Mouse (Mus musculus) embryonic facial prominence, embryonic 11.5 days (tissue): Measurements from ENCODE around the gene Dpp9. TPM values are rescaled to one million over a fixed set of nuclear protein-coding genes. Genes with fewer than 3 reads are reported as not detected.

Experiments used
- ATAC-seq: fragments of 200-750 bp; cut with Nextera tagmentation; replicated peaks from 2 replicates; pipeline ENCODE4 v1.8.0; 2017; ENCODE audit warnings: low read depth; ENCODE audit not compliant: insufficient number of reproducible peaks, low FRiP score, low TSS enrichment
- DNase-seq: peaks from one replicate; pipeline ENCODE4 v3.0.0-alpha.2; 2015; ENCODE audit warnings: low spot score
- H3K27ac ChIP-seq: fragments of 300-500 bp; sonication (generic); replicated peaks from 2 replicates; pipeline ENCODE4 v1.5.1; 2014; ENCODE audit warnings: mild to moderate bottlenecking, low read depth, low read length, control low read depth
- H3K27me3 ChIP-seq: fragments of 300-500 bp; sonication (generic); 2 replicates; pipeline ENCODE4 v1.6.1; 2014; ENCODE audit warnings: mild to moderate bottlenecking, low read length, moderate library complexity, mixed read lengths; ENCODE audit not compliant: control insufficient read depth, insufficient read depth
- H3K36me3 ChIP-seq: fragments of 300-500 bp; sonication (generic); replicated peaks from 2 replicates; pipeline ENCODE4 v1.6.1; 2014; ENCODE audit warnings: low read depth, mild to moderate bottlenecking, low read length, moderate library complexity, mixed read lengths; ENCODE audit not compliant: control insufficient read depth, insufficient read depth
- H3K4me1 ChIP-seq: fragments of 300-500 bp; sonication (generic); 2 replicates; pipeline ENCODE4 v1.6.1; 2014; ENCODE audit warnings: low read length, mixed read lengths; ENCODE audit not compliant: control insufficient read depth, insufficient read depth
- H3K4me2 ChIP-seq: fragments of 300-500 bp; sonication (generic); 2 replicates; pipeline ENCODE4 v1.6.1; 2014; ENCODE audit warnings: low read depth, mild to moderate bottlenecking, control low read depth, low read length, moderate library complexity
- H3K4me3 ChIP-seq: fragments of 300-500 bp; sonication (generic); 2 replicates; pipeline ENCODE4 v1.5.1; 2014; ENCODE audit warnings: low read depth, low read length, control low read depth
- H3K9ac ChIP-seq: fragments of 300-500 bp; sonication (generic); replicated peaks from 2 replicates; pipeline ENCODE4 v1.6.1; 2014; ENCODE audit warnings: mild to moderate bottlenecking, control low read depth, low read length
- H3K9me3 ChIP-seq: fragments of 300-500 bp; sonication (generic); replicated peaks from 2 replicates; pipeline ENCODE4 v1.6.1; 2016; ENCODE audit warnings: mild to moderate bottlenecking, low read length, inconsistent platforms, mixed read lengths; ENCODE audit not compliant: control insufficient read depth
- WGBS: fragments of 180-500 bp; shearing (Covaris S2); extraction: QIAGEN DNeasy Blood & Tissue Kit; methylation state at CpG from one replicate; pipeline ENCODE4 v1.1.7; 2014; 5-methylcytosine and 5-hydroxymethylcytosine counted together
- polyA plus RNA-seq: library from polyadenylated mRNA; unstranded; fragments of >200 nt; fragmentation: Nextera tagmentation; extraction: Ambion mirVana; gene quantifications from 2 replicates; pipeline ENCODE4 v1.2.1, GENCODE M21; 2014

Dpp9 gene
- polyA plus RNA-seq, 1 experiment from 2014 or later = 23.7 TPM

GRCm38 (mm10) chr17:56147420-56147819, 71.3 kb downstream of the Dpp9 start:
- no peak for ATAC-seq
- Histone ChIP-seq H3K9me3 (no peaks in the 10 kb centered on the region), H3K27me3 (peaks cover 28% of the 10 kb centered on the region), H3K4me1 (peaks cover 4% of the 10 kb centered on the region; the same call in 1 of the 2 replicates), H3K27ac (no peak overlapping the region), H3K4me3 (no peak overlapping the region), H3K4me2 (no peak overlapping the region), H3K36me3 (no peaks in the 10 kb centered on the region), H3K9ac (no peak overlapping the region)
- DNase-seq = no peak
- 55% methylated on average over 12 of the region's 12 CpGs for WGBS

- DNase-seq (no peak), ATAC-seq (no peak)
- Histone ChIP-seq H3K4me1 (peaks cover 12% of the 10 kb centered on the region), H3K9me3 (no peaks in the 10 kb centered on the region), H3K4me3 (no peak overlapping the region), H3K27me3 (peaks cover 40% of the 10 kb centered on the region), H3K4me2 (no peak overlapping the region), H3K36me3 (no peaks in the 10 kb centered on the region), H3K9ac (no peak overlapping the region), H3K27ac (no peak overlapping the region)
- WGBS = 22% methylated on average over 9 of the region's 9 CpGs
These were observed 72.6 kb downstream of the Dpp9 start for GRCm38 (mm10) chr17:56146131-56146530.

DNA sequence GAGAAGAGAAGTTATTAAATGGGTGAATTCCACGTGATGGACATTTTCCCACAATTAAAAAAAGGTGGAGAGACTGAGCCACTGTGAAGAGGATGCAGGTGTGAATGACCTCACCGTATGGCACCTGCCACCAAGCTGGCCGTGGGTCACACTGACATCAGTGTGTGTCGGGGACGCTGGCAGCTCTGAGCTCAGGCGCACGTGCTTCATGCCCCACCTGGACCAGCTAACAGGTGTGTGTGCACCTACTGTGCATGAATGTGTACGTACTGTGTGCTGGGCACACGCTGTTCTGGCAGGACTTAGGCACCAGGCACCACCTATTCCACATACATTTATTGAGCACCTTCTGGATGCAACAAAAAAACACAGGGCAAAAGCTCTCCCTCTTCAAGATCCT, 74.2 kb downstream of the Dpp9 start:
- 74% methylated on average over 9 of the region's 9 CpGs for WGBS
- H3K9ac ChIP-seq = no peak overlapping the region
- ATAC-seq = no peak
- H3K4me3 ChIP-seq = no peak overlapping the region
- peaks cover 51% of the 10 kb centered on the region for H3K27me3 ChIP-seq
- no peaks in the 10 kb centered on the region for H3K9me3 ChIP-seq
- H3K4me2 ChIP-seq = no peak overlapping the region
- peaks cover 12% of the 10 kb centered on the region for H3K4me1 ChIP-seq
- no peak for DNase-seq
- H3K36me3 ChIP-seq = no peaks in the 10 kb centered on the region
- H3K27ac ChIP-seq = no peak overlapping the region

GRCm38 (mm10) chr17:56141702-56142605, 76.8 kb downstream of the Dpp9 start:
- WGBS = under 1% methylated on average over 42 of the region's 47 CpGs

DNA sequence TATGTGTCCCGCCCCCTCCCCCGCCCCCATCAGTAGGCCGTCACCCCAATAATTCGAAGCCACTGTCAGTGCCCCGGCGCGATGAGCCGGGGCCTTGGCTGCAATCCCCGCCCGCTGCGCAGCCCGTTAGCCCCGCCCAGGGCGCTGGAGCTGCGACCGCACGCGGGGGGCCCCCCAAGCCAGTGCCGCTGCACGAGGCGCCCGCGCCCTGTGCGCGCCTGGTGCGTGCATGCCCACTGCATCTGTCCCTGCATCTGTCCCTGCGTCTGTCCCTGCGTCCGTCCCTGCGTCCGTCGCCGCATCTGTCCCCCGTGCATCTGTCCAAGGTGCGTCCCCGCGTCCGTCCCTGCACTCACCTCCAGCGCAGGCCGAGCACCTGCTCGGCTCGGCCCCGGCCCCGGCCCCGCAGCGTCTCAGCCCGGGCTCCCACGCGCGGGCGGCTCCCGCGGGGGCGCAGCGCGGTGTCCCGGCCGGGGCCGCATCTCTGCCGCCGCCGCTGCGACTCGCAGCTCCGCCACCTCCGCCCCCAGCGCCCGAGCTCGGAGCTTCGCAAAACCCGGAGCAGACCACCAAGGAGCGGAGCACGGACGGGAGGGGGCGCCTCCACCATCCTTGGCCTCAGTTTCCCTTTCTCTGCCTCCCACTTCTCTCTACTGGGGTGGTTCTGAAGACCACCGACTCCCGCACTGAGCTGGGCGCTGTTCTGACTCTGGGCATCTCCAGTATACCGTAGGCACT, 78.7 kb downstream of the Dpp9 start, which contains the start of gene Sema6b:
TSS of gene Sema6b (minus strand) at position 486 of the 738 bp plus-strand sequence.
- DNase-seq = peak; percentile 77
- Histone ChIP-seq H3K4me3 (peak within 1 kb of the TSS; percentile 73), H3K27ac (no peak within 1 kb of the TSS; the same call in 1 of the 2 replicates), H3K9ac (peak within 1 kb of the TSS; percentile 63), H3K9me3 (no peaks in the 10 kb centered on the region), H3K4me2 (peak within 1 kb of the TSS; percentile 99), H3K4me1 (peaks cover 9% of the 10 kb centered on the region), H3K27me3 (peaks cover 46% of the 10 kb centered on the region), H3K36me3 (no peaks in the 10 kb centered on the region)
- WGBS = under 1% methylated on average over 76 of the region's 79 CpGs
- ATAC-seq = no peak

More at GRCm38 (mm10) chr17:56141702-56142605, 76.8 kb downstream of the Dpp9 start:
- Histone ChIP-seq H3K27me3 (peaks cover 48% of the 10 kb centered on the region), H3K9me3 (no peaks in the 10 kb centered on the region), H3K27ac (no peak overlapping the region), H3K4me1 (peaks cover 9% of the 10 kb centered on the region), H3K36me3 (no peaks in the 10 kb centered on the region), H3K4me2 (peak overlapping the region; percentile 58), H3K9ac (peak overlapping the region; percentile 25; the same call in 1 of the 2 replicates), H3K4me3 (peak overlapping the region; percentile 30)
- DNase-seq (peak; percentile 64), ATAC-seq (peak; percentile 51; the same call in 1 of the 2 replicates)

DNA sequence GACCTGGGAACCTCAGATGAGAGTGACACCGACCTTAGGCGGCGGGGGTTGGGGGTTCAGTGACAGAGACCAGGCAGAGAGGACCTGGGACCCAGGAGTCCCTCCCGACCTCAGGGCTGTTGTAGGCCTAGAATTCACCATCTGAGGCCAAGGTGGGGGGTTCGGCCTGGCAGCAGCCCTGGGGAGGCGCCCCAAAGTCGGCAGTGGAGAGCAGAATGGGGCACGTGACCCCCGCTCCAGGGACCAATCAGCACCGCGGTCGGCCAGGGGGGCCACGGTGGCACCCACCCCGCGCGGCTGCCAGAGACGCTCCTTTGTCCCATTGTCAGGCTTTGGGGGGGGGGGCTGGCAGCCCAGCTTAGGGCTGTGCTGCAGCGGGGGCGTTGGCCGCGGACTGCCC, 79.3 kb downstream of the Dpp9 start:
- ATAC-seq = no peak
- Histone ChIP-seq H3K27me3 (peaks cover 46% of the 10 kb centered on the region), H3K36me3 (no peaks in the 10 kb centered on the region), H3K4me3 (peak overlapping the region; percentile 73), H3K4me2 (peak overlapping the region; percentile 99), H3K9me3 (no peaks in the 10 kb centered on the region), H3K9ac (peak overlapping the region; percentile 63), H3K27ac (no peak overlapping the region), H3K4me1 (peaks cover 9% of the 10 kb centered on the region)
- no peak for DNase-seq
- WGBS = 8% methylated on average over 16 of the region's 21 CpGs

DNA sequence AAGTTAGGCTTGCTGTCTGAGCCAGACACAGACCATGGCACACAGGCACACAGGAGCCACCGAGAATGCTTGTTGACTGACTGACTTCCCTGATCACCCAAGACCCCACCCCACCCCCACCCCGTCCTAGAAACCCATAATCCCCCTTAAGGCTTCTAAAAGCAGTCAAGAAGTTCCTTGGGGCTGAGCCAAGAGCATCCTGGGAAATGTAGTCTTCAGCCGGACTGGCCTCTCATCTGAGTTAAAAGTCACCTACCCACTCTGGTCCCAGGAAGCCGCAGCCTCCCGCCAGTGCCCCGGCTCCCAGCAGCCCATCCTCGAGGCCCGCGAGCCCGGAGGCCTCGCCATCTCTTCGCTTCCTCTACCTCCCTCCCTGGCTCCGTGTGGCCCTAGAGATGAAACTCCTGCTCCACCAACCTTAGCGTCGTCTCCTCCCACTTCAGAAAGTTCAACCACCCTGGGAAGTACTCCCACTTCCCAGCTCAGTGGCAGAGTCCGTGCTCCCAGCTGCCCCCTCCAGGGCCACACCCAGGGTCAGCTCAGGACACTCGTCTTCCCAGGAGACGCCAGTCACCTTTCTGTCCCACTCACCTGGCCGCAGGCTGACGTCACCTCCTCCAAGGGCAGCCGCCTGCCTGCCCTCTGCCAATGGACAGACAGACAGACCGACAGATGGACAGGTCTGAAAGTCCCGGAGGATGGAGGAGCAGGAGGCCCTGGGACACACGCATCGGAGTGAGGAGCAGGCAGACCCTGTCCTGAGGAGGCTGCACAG, 80.7 kb downstream of the Dpp9 start:
- ATAC-seq = no peak

More for the DNA sequence above, 80.7 kb downstream of the Dpp9 start:
- Histone ChIP-seq H3K9ac (no peak overlapping the region), H3K27ac (no peak overlapping the region), H3K4me1 (peaks cover 12% of the 10 kb centered on the region), H3K27me3 (peaks cover 46% of the 10 kb centered on the region), H3K9me3 (no peaks in the 10 kb centered on the region), H3K4me2 (peak overlapping the region; percentile 29), H3K36me3 (no peaks in the 10 kb centered on the region), H3K4me3 (no peak overlapping the region)
- DNase-seq = no peak
- WGBS = 11% methylated on average over 25 of the region's 25 CpGs
